Mouse (Mus musculus) CH12F3 (cell line): ENCODE results near the gene Nfia.

Experiments
- in situ Hi-C: fragments of 300-500 bp; cut with MboI; formaldehyde crosslinking; loops from 2 replicates; pipeline ENCODE4 v1.14.3; 2020; ENCODE audit warnings: low sequenced_read_pairs

Gene Nfia

DNA sequence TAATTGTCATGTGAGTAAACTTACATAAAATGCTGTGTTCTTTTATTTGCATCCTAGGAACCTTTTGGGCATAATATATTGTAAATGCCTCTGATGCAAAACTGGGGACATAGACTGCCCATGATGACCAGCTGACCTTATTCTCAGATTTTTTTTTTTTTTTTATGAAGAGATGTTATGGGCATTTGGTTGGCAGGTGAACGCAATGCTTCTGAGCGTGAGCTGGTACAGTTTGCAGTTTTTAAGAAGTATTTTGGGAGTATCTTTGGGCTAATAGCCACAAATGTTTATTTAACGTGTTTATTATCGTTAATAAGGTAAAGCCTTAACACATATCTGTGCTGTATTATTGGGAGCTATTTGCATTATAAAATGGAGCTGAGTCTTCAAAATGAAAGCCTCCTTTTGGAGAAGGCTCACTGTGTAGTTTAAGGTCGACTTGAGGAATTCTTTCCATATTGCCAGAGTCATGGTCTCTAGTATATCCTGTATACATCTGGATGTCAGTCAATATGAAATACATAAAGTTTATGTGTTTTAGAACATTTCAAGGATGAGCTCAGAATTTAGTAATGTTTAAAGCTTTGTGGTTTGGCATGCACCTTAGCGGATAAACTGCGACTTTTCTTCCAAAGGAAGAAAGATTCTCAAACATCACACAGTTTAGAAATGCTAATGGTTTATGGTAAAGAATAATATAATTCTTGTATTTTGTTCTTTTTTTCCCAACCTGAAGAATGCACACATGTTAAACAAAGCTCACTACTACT is 8.3 kb downstream of the Nfia start:
- in situ Hi-C loops = no loop called here

GRCm38 (mm10) chr4:97782069-97782468 is 9.5 kb downstream of the Nfia start:
- in situ Hi-C loops = no loop called here

DNA sequence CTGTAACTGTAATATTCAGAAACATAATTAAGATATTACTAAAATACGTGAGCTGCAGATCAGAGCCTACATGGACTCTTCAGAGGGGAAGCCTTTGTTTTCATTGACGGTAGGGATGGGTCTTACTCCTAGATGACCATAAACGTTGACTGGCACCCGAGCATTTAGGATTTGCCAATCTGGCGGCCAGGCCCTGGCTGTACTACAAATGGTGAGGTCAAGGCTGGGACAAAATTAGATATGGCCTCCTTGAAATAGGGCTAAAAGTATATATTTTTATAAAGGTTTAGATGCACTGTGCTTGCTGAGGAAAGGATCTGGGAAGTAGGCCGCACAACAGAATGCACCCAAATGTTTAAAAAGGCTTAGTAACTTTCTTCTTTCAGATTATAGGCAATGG is 10.0 kb downstream of the Nfia start:
- in situ Hi-C loops = no loop called here

GRCm38 (mm10) chr4:97783073-97783879 is 10.7 kb downstream of the Nfia start:
- in situ Hi-C loops = no loop called here

DNA sequence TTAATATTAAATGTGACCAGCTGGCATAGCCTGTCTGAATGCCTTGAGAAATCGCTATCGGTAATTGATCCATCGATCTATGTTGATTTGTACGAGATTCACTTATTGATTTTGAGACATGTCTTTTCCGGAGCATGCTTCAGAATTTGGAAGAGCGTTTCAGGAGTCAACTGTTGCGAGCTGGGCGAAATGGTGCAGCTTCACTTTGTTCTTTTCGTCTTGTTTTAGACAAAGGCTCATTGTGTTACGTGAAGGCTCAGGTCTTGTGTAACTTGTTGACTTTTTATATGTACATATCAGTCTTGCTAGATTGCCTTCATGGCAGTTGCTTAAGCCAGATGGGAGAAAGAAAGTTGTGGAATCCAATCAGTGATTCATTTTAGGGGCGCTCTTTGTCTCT is 11.7 kb downstream of the Nfia start:
- in situ Hi-C loops = no loop called here

DNA sequence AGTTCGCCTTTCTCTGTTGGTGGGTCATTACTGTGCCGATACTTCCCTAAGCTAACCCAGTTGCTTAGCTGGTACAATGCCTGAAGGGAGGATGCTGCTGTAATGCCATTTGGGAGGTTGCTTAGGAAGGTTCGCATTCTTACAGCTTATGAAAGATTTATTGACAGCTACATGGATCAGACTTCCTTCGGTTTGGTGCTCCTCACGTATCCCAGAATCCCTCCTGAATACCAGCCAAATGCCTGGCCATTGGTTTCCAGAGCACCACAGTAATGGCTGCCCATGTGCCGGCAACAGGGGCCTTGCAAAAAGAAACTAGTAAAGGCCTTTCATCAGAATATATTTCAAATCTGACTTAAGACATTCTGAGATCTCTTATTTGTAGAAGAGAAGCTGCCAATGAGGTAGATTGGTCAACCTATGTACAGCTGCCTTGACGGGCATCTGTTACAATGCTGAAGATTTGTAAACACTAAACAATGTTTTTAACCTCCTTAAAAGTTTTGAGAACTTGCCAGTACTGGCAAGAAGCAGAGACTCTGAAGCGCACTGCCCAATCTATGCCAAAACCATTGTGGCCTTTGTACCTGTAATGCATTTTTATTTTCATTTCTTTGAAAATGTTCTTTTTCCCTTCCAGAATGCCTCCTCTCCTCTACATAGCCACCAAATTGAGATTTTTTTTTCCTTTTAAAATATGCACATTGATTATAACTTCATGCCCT is 13.2 kb downstream of the Nfia start:
- in situ Hi-C loops = no loop called here

DNA sequence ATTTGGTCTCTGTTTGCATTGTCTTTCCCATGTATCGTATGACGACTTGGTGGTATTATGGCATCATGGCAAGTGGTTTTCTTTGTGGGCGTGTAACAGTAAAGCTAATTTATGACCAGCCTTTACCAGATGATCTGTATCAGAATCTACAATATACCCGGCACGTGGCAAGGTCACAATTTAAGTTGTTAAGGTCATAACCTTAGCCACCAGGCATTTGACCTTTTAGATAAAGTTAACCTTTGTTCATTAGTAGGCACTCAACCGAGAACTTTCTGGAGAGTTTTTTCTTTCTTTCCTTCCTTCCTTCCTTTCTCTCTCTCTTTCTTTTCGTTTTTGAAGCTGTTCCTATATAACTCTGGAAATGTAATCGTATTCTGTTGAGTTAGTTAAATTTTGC is 14.0 kb downstream of the Nfia start:
- in situ Hi-C loops = no loop called here

- in situ Hi-C loops = no loop called here
Observed at GRCm38 (mm10) chr4:97787515-97787914, 15.0 kb downstream of the Nfia start.

GRCm38 (mm10) chr4:97788537-97788936 is 16.0 kb downstream of the Nfia start:
- in situ Hi-C loops = no loop called here

DNA sequence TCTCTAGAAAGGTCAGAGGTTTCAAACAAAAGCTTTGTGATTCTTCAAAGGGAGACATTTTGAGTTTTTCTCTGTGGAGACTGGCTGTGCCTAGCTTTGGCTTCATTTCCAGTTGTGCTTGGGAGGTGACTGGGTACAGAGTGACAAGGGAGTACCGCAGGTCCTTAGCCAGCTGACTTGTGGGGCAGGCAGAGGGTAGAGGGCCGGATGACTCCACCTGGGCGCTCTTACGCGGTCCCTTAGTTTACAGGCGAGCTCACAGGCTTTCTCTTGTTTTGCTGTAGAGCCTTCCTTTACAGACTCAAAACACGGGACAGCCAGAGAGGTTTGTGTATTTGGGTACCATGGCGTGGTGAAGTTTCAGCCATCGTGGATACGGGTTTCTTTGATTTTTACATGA is 21.4 kb downstream of the Nfia start:
- in situ Hi-C loops = no loop called here

- in situ Hi-C loops = no loop called here
Observed at GRCm38 (mm10) chr4:97794865-97795264, 22.3 kb downstream of the Nfia start.

- in situ Hi-C loops = no loop called here
Observed at GRCm38 (mm10) chr4:97795957-97796356, 23.4 kb downstream of the Nfia start.

- in situ Hi-C loops = no loop called here
Observed at GRCm38 (mm10) chr4:97796505-97796904, 24.0 kb downstream of the Nfia start.

GRCm38 (mm10) chr4:97803791-97804190 is 31.3 kb downstream of the Nfia start:
- in situ Hi-C loops = no loop called here

- in situ Hi-C loops = no loop called here
Observed at GRCm38 (mm10) chr4:97804638-97805037, 32.1 kb downstream of the Nfia start.

GRCm38 (mm10) chr4:97805255-97805654 is 32.7 kb downstream of the Nfia start:
- in situ Hi-C loops = no loop called here

GRCm38 (mm10) chr4:97805896-97806808 is 33.6 kb downstream of the Nfia start:
- in situ Hi-C loops = no loop called here

DNA sequence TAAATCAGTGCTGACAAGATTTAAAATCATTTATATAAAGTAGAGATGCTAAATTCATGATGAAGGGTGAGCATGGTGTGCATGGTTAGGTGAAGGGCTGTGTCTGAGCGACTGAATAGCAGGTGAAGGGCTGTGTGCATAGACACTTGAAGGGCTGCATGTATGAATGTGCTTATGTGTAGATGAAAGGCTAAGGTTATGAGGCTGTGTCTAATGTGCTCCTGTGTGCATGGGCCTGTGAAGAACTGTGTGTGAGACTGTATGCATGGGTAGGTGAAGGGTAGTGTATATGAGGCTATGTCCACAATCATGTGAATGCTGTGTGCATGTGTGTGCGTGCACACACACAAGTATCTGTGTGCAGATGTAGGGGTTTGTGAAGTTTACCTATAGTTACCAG is 34.4 kb downstream of the Nfia start:
- in situ Hi-C loops = no loop called here

- in situ Hi-C loops = no loop called here
Observed at GRCm38 (mm10) chr4:97808885-97809284, 36.4 kb downstream of the Nfia start.

- in situ Hi-C loops = no loop called here
Observed at GRCm38 (mm10) chr4:97809582-97810295, 37.2 kb downstream of the Nfia start.
